Mouse (Mus musculus) liver, adult 2 months (tissue): ENCODE data around the gene Eed.

Source experiments
- CTCF ChIP-seq: fragments of 200-500 bp; IDR thresholded peaks from 2 replicates; pipeline ENCODE4 v1.5.1; 2011; ENCODE audit warnings: low read depth, low read length, control low read depth
- POLR2A ChIP-seq: fragments of 200-500 bp; IDR thresholded peaks from 2 replicates; pipeline ENCODE4 v1.6.1; 2011; ENCODE audit warnings: low read length, control low read depth; ENCODE audit not compliant: insufficient read depth; ENCODE audit errors: extremely low read depth

DNA sequence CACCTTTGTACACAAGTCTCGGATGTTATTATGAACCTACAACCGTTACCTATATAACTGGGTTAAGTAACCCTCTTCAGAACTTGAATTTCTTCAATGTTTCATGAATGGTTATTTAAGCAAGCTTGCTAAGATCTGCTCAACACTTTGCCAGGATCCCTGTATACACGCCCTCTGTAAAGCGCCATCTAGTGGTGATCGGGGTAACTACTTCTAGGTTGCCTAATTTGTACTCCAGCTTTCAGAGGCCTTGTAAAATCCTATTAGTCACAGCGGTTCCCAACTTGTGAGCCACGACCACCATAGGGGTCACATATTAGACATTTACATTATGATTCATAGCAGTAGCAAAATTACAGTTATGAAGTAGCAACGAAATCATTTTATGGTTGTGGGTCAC lies 72.8 kb downstream of the Eed start:
- TF ChIP-seq POLR2A (no peak), CTCF (peak; percentile 61)
